Mouse (Mus musculus) embryonic facial prominence, embryonic 10.5 days (tissue): ENCODE data around the gene Commd3. TPM values are rescaled to one million over a fixed set of nuclear protein-coding genes. Genes with fewer than 3 reads are reported as not detected.
A peak's percentile ranks its signal among the peaks of the same experiment; 100 is the strongest.

Experiments used
- DNase-seq: peaks from one replicate; pipeline ENCODE4 v3.0.0-alpha.2; 2017; ENCODE audit warnings: low spot score
- H3K27ac ChIP-seq: fragments of 300-500 bp; sonication (generic); replicated peaks from 2 replicates; pipeline ENCODE4 v1.5.1; 2016; ENCODE audit warnings: mild to moderate bottlenecking
- H3K27me3 ChIP-seq: fragments of 300-500 bp; sonication (generic); replicated peaks from 2 replicates; pipeline ENCODE4 v1.6.1; 2016; ENCODE audit warnings: low read depth, mild to moderate bottlenecking; ENCODE audit not compliant: poor library complexity, severe bottlenecking
- H3K36me3 ChIP-seq: fragments of 300-500 bp; sonication (generic); replicated peaks from 2 replicates; pipeline ENCODE4 v1.6.1; 2016; ENCODE audit warnings: mild to moderate bottlenecking, moderate library complexity
- H3K4me1 ChIP-seq: fragments of 300-500 bp; sonication (generic); 2 replicates; pipeline ENCODE4 v1.6.1; 2016
- H3K4me3 ChIP-seq: fragments of 300-500 bp; sonication (generic); 2 replicates; pipeline ENCODE4 v1.5.1; 2016; ENCODE audit warnings: mild to moderate bottlenecking, moderate library complexity
- H3K9me3 ChIP-seq: fragments of 300-500 bp; sonication (generic); 2 replicates; pipeline ENCODE4 v1.6.1; 2016; ENCODE audit warnings: mild to moderate bottlenecking
- WGBS: fragments of 180-500 bp; shearing (Covaris S2); methylation state at CpG from one replicate; pipeline ENCODE4 v1.1.7; 2016; 5-methylcytosine and 5-hydroxymethylcytosine counted together
- polyA plus RNA-seq: library from polyadenylated mRNA; unstranded; fragments of >200 nt; fragmentation: Nextera tagmentation; extraction: Ambion mirVana; gene quantifications from 2 replicates; pipeline ENCODE4 v1.2.1, GENCODE M21; 2016

Gene Commd3
- polyA plus RNA-seq = 99.3 and 116 TPM in 2 replicates

GRCm38 (mm10) chr2:18672133-18672765 lies at the start of gene Commd3:
Commd3 (plus strand) TSS chr2:18672384.
- Histone ChIP-seq H3K27me3 (peaks cover 61% of the 10 kb centered on the region), H3K4me3 (peak within 1 kb of the TSS; percentile 84), H3K9me3 (no peaks in the 10 kb centered on the region), H3K27ac (peak within 1 kb of the TSS; percentile 99), H3K36me3 (no peaks in the 10 kb centered on the region), H3K4me1 (peaks cover 29% of the 10 kb centered on the region)
- peak; percentile 92 for DNase-seq
- under 1% methylated on average over 91 of the region's 91 CpGs for WGBS

GRCm38 (mm10) chr2:18623219-18623618 lies 49.0 kb upstream of the Commd3 start:
- DNase-seq = no peak
- H3K36me3 ChIP-seq = no peaks in the 10 kb centered on the region
- no peak overlapping the region for H3K27ac ChIP-seq
- H3K27me3 ChIP-seq = peaks cover 36% of the 10 kb centered on the region
- H3K9me3 ChIP-seq = no peaks in the 10 kb centered on the region
- H3K4me3 ChIP-seq = no peak overlapping the region
- WGBS = 67% methylated on average over 10 of the region's 10 CpGs
- H3K4me1 ChIP-seq = peaks cover 13% of the 10 kb centered on the region

- no peak overlapping the region for H3K4me3 ChIP-seq
- no peaks in the 10 kb centered on the region for H3K27me3 ChIP-seq
- 71% methylated on average over 5 of the region's 5 CpGs for WGBS
- no peak overlapping the region for H3K27ac ChIP-seq
- H3K9me3 ChIP-seq = no peaks in the 10 kb centered on the region
- no peaks in the 10 kb centered on the region for H3K36me3 ChIP-seq
- peaks cover 5% of the 10 kb centered on the region; the same call in 1 of the 2 replicates for H3K4me1 ChIP-seq
- no peak for DNase-seq
Observed at GRCm38 (mm10) chr2:18630547-18630946, 41.6 kb upstream of the Commd3 start.

- Histone ChIP-seq H3K36me3 (no peaks in the 10 kb centered on the region), H3K27ac (no peak overlapping the region), H3K4me1 (no peaks in the 10 kb centered on the region), H3K27me3 (no peaks in the 10 kb centered on the region), H3K9me3 (no peaks in the 10 kb centered on the region), H3K4me3 (no peak overlapping the region)
- WGBS = 94% methylated on average over 8 of the region's 8 CpGs
- no peak for DNase-seq
Observed at GRCm38 (mm10) chr2:18635052-18635451, 37.1 kb upstream of the Commd3 start.

GRCm38 (mm10) chr2:18648563-18648962 lies 23.6 kb upstream of the Commd3 start:
- Histone ChIP-seq H3K9me3 (no peaks in the 10 kb centered on the region), H3K36me3 (no peaks in the 10 kb centered on the region), H3K4me1 (no peaks in the 10 kb centered on the region), H3K4me3 (no peak overlapping the region), H3K27me3 (no peaks in the 10 kb centered on the region), H3K27ac (no peak overlapping the region)
- WGBS = 84% methylated on average over 3 of the region's 4 CpGs
- no peak for DNase-seq

- no peak overlapping the region for H3K4me3 ChIP-seq
- 79% methylated on average over 5 of the region's 5 CpGs for WGBS
- H3K27me3 ChIP-seq = 0 out of 2 replicates have a peak, but pooled peaks cover 3% of the 10 kb centered on the region
- no peak for DNase-seq
- H3K9me3 ChIP-seq = no peaks in the 10 kb centered on the region
- no peaks in the 10 kb centered on the region for H3K36me3 ChIP-seq
- H3K4me1 ChIP-seq = no peaks in the 10 kb centered on the region
- H3K27ac ChIP-seq = no peak overlapping the region
Observed at GRCm38 (mm10) chr2:18654821-18655220, 17.4 kb upstream of the Commd3 start.

- no peaks in the 10 kb centered on the region for H3K9me3 ChIP-seq
- WGBS = 92% methylated on average over 3 of the region's 3 CpGs
Observed at GRCm38 (mm10) chr2:18664003-18664402, 8.2 kb upstream of the Commd3 start.

GRCm38 (mm10) chr2:18671041-18671440 lies 1.1 kb upstream of the Commd3 start:
- Histone ChIP-seq H3K9me3 (no peaks in the 10 kb centered on the region), H3K4me3 (no peak overlapping the region), H3K36me3 (no peaks in the 10 kb centered on the region), H3K27ac (no peak overlapping the region), H3K27me3 (peaks cover 62% of the 10 kb centered on the region), H3K4me1 (peaks cover 27% of the 10 kb centered on the region)
- 3% methylated on average over 6 of the region's 6 CpGs for WGBS
- DNase-seq = no peak

More at GRCm38 (mm10) chr2:18664003-18664402, 8.2 kb upstream of the Commd3 start:
- no peak for DNase-seq
- Histone ChIP-seq H3K4me3 (no peak overlapping the region), H3K27ac (no peak overlapping the region), H3K27me3 (peaks cover 16% of the 10 kb centered on the region), H3K4me1 (no peaks in the 10 kb centered on the region), H3K36me3 (no peaks in the 10 kb centered on the region)

- Histone ChIP-seq H3K27me3 (peaks cover 56% of the 10 kb centered on the region), H3K4me1 (peaks cover 29% of the 10 kb centered on the region), H3K9me3 (no peaks in the 10 kb centered on the region), H3K4me3 (peak overlapping the region; percentile 84), H3K27ac (peak overlapping the region; percentile 99), H3K36me3 (no peaks in the 10 kb centered on the region)
- 1% methylated on average over 11 of the region's 11 CpGs for WGBS
- no peak for DNase-seq
Observed at GRCm38 (mm10) chr2:18672766-18673164, 581 bp downstream of the Commd3 start.

- no peak for DNase-seq
- peak overlapping the region; percentile 21; the same call in 1 of the 2 replicates for H3K4me3 ChIP-seq
Observed at GRCm38 (mm10) chr2:18673766-18674165, 1.6 kb downstream of the Commd3 start.

GRCm38 (mm10) chr2:18674193-18674902 lies 2.2 kb downstream of the Commd3 start:
- Histone ChIP-seq H3K4me3 (peak overlapping the region; percentile 21; the same call in 1 of the 2 replicates), H3K36me3 (no peaks in the 10 kb centered on the region), H3K9me3 (no peaks in the 10 kb centered on the region), H3K27me3 (peaks cover 58% of the 10 kb centered on the region), H3K4me1 (peaks cover 37% of the 10 kb centered on the region), H3K27ac (no peak overlapping the region)
- DNase-seq = no peak
- 15% methylated on average over 4 of the region's 4 CpGs for whole genome bisulfite sequencing

More at GRCm38 (mm10) chr2:18673766-18674165, 1.6 kb downstream of the Commd3 start:
- 9% methylated on average over 4 of the region's 4 CpGs for WGBS
- H3K9me3 ChIP-seq = no peaks in the 10 kb centered on the region
- H3K36me3 ChIP-seq = no peaks in the 10 kb centered on the region
- H3K4me1 ChIP-seq = peaks cover 37% of the 10 kb centered on the region
- H3K27ac ChIP-seq = no peak overlapping the region
- H3K27me3 ChIP-seq = peaks cover 58% of the 10 kb centered on the region

- peaks cover 58% of the 10 kb centered on the region for H3K27me3 ChIP-seq
- DNase-seq = peak; percentile 48
- no peaks in the 10 kb centered on the region for H3K9me3 ChIP-seq
- H3K36me3 ChIP-seq = no peaks in the 10 kb centered on the region
- peak overlapping the region; percentile 87 for H3K4me3 ChIP-seq
- 7% methylated on average over 42 of the region's 42 CpGs for WGBS
- peaks cover 46% of the 10 kb centered on the region for H3K4me1 ChIP-seq
- peak overlapping the region; percentile 97 for H3K27ac ChIP-seq
Observed at GRCm38 (mm10) chr2:18675681-18676456, 3.7 kb downstream of the Commd3 start.
